Mouse (Mus musculus) heart, adult 18-20 months (tissue): ENCODE measurements around the gene Emilin2. TPM values are rescaled to one million over a fixed set of nuclear protein-coding genes. Genes with fewer than 3 reads are reported as not detected.

Experiments used
- DNase-seq, 2 experiments: peaks; one replicate each; pipeline ENCODE4 v3.0.0; 2021 to 2022; ENCODE audit warnings: mixed read lengths in 1 of 2
- total RNA-seq, 2 experiments: library from RNA; stranded (reverse); gene quantifications; 2 replicates each; pipeline ENCODE4 v1.2.3; 2021

Emilin2 gene
- total RNA-seq, 2 experiments from 2014 or later = 37.9 to 40.1 TPM

GRCm38 (mm10) chr17:71265336-71266051, 46.3 kb downstream of the Emilin2 start:
- DNase-seq = no peak

- DNase-seq = no peak
These were observed 47.0 kb downstream of the Emilin2 start for GRCm38 (mm10) chr17:71264739-71265138.

- DNase-seq = peak; percentile 22 to 45
These were observed 48.6 kb downstream of the Emilin2 start for GRCm38 (mm10) chr17:71263136-71263535.

GRCm38 (mm10) chr17:71260658-71261057, 51.1 kb downstream of the Emilin2 start:
- DNase-seq = no peak

- peak; percentile 65 to 75 for DNase-seq
These were observed 52.1 kb downstream of the Emilin2 start for GRCm38 (mm10) chr17:71259727-71260126.

- peak; percentile 72 to 74 for DNase-seq
These were observed 54.8 kb downstream of the Emilin2 start for GRCm38 (mm10) chr17:71256806-71257536.

- peak in 1 of 2 experiments; percentile 29 for DNase-seq
These were observed 55.6 kb downstream of the Emilin2 start for GRCm38 (mm10) chr17:71256068-71256615.

GRCm38 (mm10) chr17:71254736-71255135, 57.0 kb downstream of the Emilin2 start:
- peak in 1 of 2 experiments; percentile 69 for DNase-seq

GRCm38 (mm10) chr17:71254106-71254505, 57.7 kb downstream of the Emilin2 start:
- peak in 1 of 2 experiments; percentile 51 for DNase-seq

- DNase-seq = no peak
These were observed 58.4 kb downstream of the Emilin2 start for GRCm38 (mm10) chr17:71253391-71253790.

GRCm38 (mm10) chr17:71252101-71252500, 59.7 kb downstream of the Emilin2 start:
- no peak for DNase-seq

GRCm38 (mm10) chr17:71251601-71252001, 60.2 kb downstream of the Emilin2 start:
- DNase-seq = peak in 1 of 2 experiments; percentile 40

- peak; percentile 71 to 78 for DNase-seq
These were observed 60.8 kb downstream of the Emilin2 start for GRCm38 (mm10) chr17:71250819-71251600.

GRCm38 (mm10) chr17:71250046-71250445, 61.7 kb downstream of the Emilin2 start:
- no peak for DNase-seq

- peak; percentile 48 to 50 for DNase-seq
These were observed 62.8 kb downstream of the Emilin2 start for GRCm38 (mm10) chr17:71248963-71249362.

- DNase-seq = no peak
These were observed 65.8 kb downstream of the Emilin2 start for GRCm38 (mm10) chr17:71246022-71246421.

GRCm38 (mm10) chr17:71245133-71245532, 66.6 kb downstream of the Emilin2 start:
- DNase-seq = no peak

- DNase-seq = no peak
These were observed 69.1 kb downstream of the Emilin2 start for GRCm38 (mm10) chr17:71242666-71243065.

- DNase-seq = no peak
These were observed 71.0 kb downstream of the Emilin2 start for GRCm38 (mm10) chr17:71240811-71241210.

GRCm38 (mm10) chr17:71238494-71238893, 73.3 kb downstream of the Emilin2 start:
- DNase-seq = no peak

- DNase-seq = no peak
These were observed 76.4 kb downstream of the Emilin2 start for GRCm38 (mm10) chr17:71235229-71235958.
